Mouse (Mus musculus) CH12.LX (cell line): ENCODE measurements around the gene Ccdc28b. TPM values are rescaled to one million over a fixed set of nuclear protein-coding genes. Genes with fewer than 3 reads are reported as not detected.

Source experiments
- DNase-seq: peaks from one replicate; pipeline ENCODE4 v3.0.0-alpha.2; 2013; ENCODE audit errors: extremely low read depth
- H3K27ac ChIP-seq: 2 replicates; pipeline ENCODE4 v1.5.1; 2012; ENCODE audit warnings: low read depth, mild to moderate bottlenecking, control low read depth, moderate library complexity; ENCODE audit not compliant: insufficient read depth
- H3K27me3 ChIP-seq: replicated peaks from 2 replicates; pipeline ENCODE3; 2012; ENCODE audit warnings: inconsistent platforms
- H3K36me3 ChIP-seq, 2 experiments: replicated peaks in 1 of 2; 2 replicates each; pipeline versions ENCODE3 to v1.6.1; 2012; ENCODE audit warnings: inconsistent platforms in 1 of 2, low read length in 1 of 2, mild to moderate bottlenecking in 1 of 2, mixed read lengths in 1 of 2, moderate library complexity in 1 of 2; ENCODE audit not compliant: control insufficient read depth in 1 of 2, insufficient read depth in 1 of 2
- H3K4me1 ChIP-seq, 2 experiments: 2 replicates each; pipeline ENCODE4 v1.6.1; 2012; ENCODE audit warnings: inconsistent platforms in 1 of 2, moderate library complexity in 1 of 2; ENCODE audit not compliant: insufficient read depth in 2 of 2, control insufficient read depth in 1 of 2
- H3K4me2 ChIP-seq: 2 replicates; pipeline ENCODE4 v1.6.1; 2012; ENCODE audit warnings: low read depth, mild to moderate bottlenecking, control low read depth; ENCODE audit not compliant: poor library complexity, insufficient read depth, severe bottlenecking
- H3K4me3 ChIP-seq, 3 experiments: fragments of 150-350 bp in 1 of 3; sonication (generic) in 1 of 3; replicated peaks in 1 of 3; 2 replicates each; pipeline versions ENCODE3 to v1.5.1; 2011 to 2012; ENCODE audit warnings: low read depth in 2 of 3, low read length in 2 of 3, mild to moderate bottlenecking in 2 of 3, moderate library complexity in 2 of 3, control low read depth in 1 of 3, improper control_type of control experiment in 1 of 3, inconsistent platforms in 1 of 3, mixed read lengths in 1 of 3; ENCODE audit not compliant: poor library complexity in 1 of 3
- H3K79me2 ChIP-seq: replicated peaks from 2 replicates; pipeline ENCODE4 v1.6.1; 2012; ENCODE audit warnings: mild to moderate bottlenecking, moderate library complexity; ENCODE audit not compliant: control insufficient read depth, poor library complexity, insufficient read depth, severe bottlenecking; ENCODE audit errors: extremely low read depth
- H3K9ac ChIP-seq: 2 replicates; pipeline ENCODE4 v1.6.1; 2012; ENCODE audit warnings: low read depth, mild to moderate bottlenecking, control low read depth, moderate library complexity; ENCODE audit not compliant: insufficient read depth
- H3K9me3 ChIP-seq: replicated peaks from 2 replicates; pipeline ENCODE3; 2012; ENCODE audit warnings: low read length, inconsistent platforms, mixed read lengths
- BHLHE40 ChIP-seq: IDR thresholded peaks from 2 replicates; pipeline ENCODE4 v1.6.1; 2011; ENCODE audit warnings: mild to moderate bottlenecking, low read depth, low read length, improper control_type of control experiment
- CHD2 ChIP-seq: IDR thresholded peaks from 2 replicates; pipeline ENCODE4 v1.6.1; 2011; ENCODE audit warnings: low read length, improper control_type of control experiment
- GABPA ChIP-seq: IDR thresholded peaks from 2 replicates; pipeline ENCODE4 v1.6.1; 2012; ENCODE audit warnings: low read depth, low read length, improper control_type of control experiment, inconsistent platforms; ENCODE audit not compliant: insufficient replicate concordance
- MAX ChIP-seq: IDR thresholded peaks from 2 replicates; pipeline ENCODE4 v1.6.1; 2011; ENCODE audit warnings: low read length, improper control_type of control experiment
- MXI1 ChIP-seq: IDR thresholded peaks from 2 replicates; pipeline ENCODE4 v1.6.1; 2011; ENCODE audit warnings: mild to moderate bottlenecking, low read depth, low read length, improper control_type of control experiment
- MYC ChIP-seq: IDR thresholded peaks from 2 replicates; pipeline ENCODE4 v1.6.1; 2011; ENCODE audit warnings: low read depth, mild to moderate bottlenecking, improper control_type of control experiment, low read length
- NRF1 ChIP-seq: IDR thresholded peaks from 2 replicates; pipeline ENCODE4 v1.6.1; 2014; ENCODE audit warnings: low read depth, mild to moderate bottlenecking, inconsistent platforms, low read length, improper control_type of control experiment, moderate library complexity
- POLR2A ChIP-seq: IDR thresholded peaks from 2 replicates; pipeline ENCODE4 v1.6.1; 2011; ENCODE audit warnings: low read depth, mild to moderate bottlenecking, improper control_type of control experiment, low read length
- POLR2AphosphoS2 ChIP-seq: IDR thresholded peaks from 2 replicates; pipeline ENCODE4 v1.6.1; 2011; ENCODE audit warnings: low read depth, low read length, improper control_type of control experiment
- ZNF384 ChIP-seq: IDR thresholded peaks from 2 replicates; pipeline ENCODE4 v1.6.1; 2012; ENCODE audit warnings: low read depth, low read length, improper control_type of control experiment, inconsistent platforms
- dilution Hi-C: fragments of 300-500 bp; cut with MboI; formaldehyde crosslinking; loops from 2 replicates; pipeline ENCODE4 v1.14.3; 2020; ENCODE audit warnings: low sequenced_read_pairs; ENCODE audit not compliant: extremely low pct_unique_long_range_greater_than_20kb, extremely low pct_ligation_motif_present
- in situ Hi-C: fragments of 300-500 bp; cut with MboI; formaldehyde crosslinking; loops from 3 replicates; pipeline ENCODE4 v1.14.3; 2019; ENCODE audit warnings: low sequenced_read_pairs, low pct_ligation_motif_present, low pct_unique_long_range_greater_than_20kb, mixed read lengths
- polyA plus RNA-seq: library from polyadenylated mRNA; unstranded; fragments of >175 nt; gene quantifications from 2 replicates; pipeline ENCODE4 v1.2.1, GENCODE M21; 2012; ENCODE audit warnings: low read depth; ENCODE audit not compliant: insufficient read length
- total RNA-seq, 2 experiments: library from RNA; depleted of rRNA; stranded (reverse); fragments of 300-350 nt in 1 of 2; fragments of >200 nt in 1 of 2; gene quantifications; 2 replicates each; pipeline ENCODE4 v1.2.3; 2012 to 2014

Gene Ccdc28b
- total and polyA plus RNA-seq, 3 experiments: 24.0 to 28.0 (median 27.3) TPM

DNA sequence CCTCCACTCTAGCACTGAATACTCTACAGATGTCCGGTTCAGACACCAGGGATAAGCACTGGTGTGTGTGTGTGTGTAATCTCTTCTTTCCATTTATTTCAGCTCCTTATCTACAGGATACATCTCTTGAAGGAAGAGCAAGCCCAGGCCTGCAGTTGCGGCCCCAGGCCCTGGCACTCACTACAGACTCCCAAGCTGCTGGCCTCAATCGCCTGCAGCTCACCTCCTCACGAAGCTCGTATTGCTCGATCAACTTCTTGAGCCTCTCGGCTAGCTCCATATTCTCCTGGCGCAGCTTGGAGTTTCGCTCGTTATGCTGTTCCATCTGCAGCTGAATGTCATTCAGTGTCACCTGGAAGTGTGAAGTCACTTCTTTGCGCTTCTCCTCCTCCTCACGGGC, 8.1 kb upstream of the Ccdc28b start:
- no peak for DNase-seq
- Histone ChIP-seq H3K27me3 (no peaks in the 10 kb centered on the region), H3K4me1 (no peaks in the 10 kb centered on the region; a peak in 1 of 4 replicates), H3K4me2 (no peak overlapping the region), H3K9ac (no peak overlapping the region), H3K9me3 (no peaks in the 10 kb centered on the region), H3K36me3 (peaks cover 83 to 97% of the 10 kb centered on the region in 2 experiments), H3K4me3 (no peak overlapping the region), H3K27ac (no peak overlapping the region), H3K79me2 (peaks cover 3% of the 10 kb centered on the region; the same call in 1 of the 2 replicates)
- TF ChIP-seq ZNF384: no peak
- TF ChIP-seq MAX: no peak
- no peak for TF ChIP-seq MYC
- TF ChIP-seq BHLHE40: no peak
- no peak for TF ChIP-seq CHD2
- TF ChIP-seq MXI1: no peak
- no peak for TF ChIP-seq POLR2AphosphoS2
- dilution Hi-C loops (no loop called here), in situ Hi-C loops (no loop called here)

DNA sequence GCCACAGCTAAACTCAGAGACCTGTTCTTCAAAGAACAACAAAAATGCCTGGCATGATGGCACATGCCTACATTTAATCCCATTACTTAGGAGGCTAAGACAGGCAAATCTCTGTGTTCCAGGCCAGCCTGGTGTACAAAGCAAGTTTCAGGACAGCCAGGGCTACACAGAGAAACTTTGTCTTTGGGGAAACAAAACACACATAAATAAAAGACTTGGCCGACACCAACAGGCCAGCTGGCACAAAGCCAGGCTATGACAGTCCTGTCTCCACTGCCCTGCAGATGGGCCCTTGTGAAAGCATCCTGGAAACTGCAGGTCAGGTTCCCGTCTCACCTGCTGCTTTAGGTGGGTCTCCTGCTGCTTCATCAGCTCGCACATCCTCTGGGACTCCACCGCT, 7.2 kb upstream of the Ccdc28b start:
- peaks cover 0 to 8% of the 10 kb centered on the region in 2 experiments; a peak in 1 of 4 replicates for H3K4me1 ChIP-seq
- in situ Hi-C loops: no loop called here
- dilution Hi-C loops: no loop called here

DNA sequence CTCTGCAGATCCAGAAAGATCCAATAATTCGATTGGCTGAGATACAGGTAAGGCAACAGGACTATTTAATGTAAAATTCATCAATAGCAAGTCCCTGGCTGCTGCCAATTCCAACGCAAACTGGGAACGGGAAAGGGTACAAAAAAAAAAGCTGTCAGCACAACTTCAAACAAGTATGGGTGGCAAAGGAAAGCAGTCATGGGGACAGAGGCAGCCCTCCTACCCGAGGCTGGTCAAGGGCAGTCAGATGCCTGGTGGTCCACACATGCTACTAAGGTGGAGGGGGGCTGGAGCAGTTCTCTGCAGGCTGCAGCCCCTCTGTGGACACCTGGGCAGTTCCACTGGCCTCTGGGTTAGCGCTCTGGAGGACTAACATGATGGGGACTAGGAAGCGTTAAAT, 2.3 kb upstream of the Ccdc28b start:
- dilution Hi-C loops: no loop called here
- in situ Hi-C loops: no loop called here
- Histone ChIP-seq H3K4me3 (no peak overlapping the region), H3K79me2 (no peaks in the 10 kb centered on the region), H3K27ac (no peak overlapping the region), H3K4me2 (no peak overlapping the region), H3K9me3 (no peaks in the 10 kb centered on the region), H3K27me3 (no peaks in the 10 kb centered on the region), H3K4me1 (peaks cover 8 to 49% of the 10 kb centered on the region in 2 experiments), H3K36me3 (peaks cover 49 to 67% of the 10 kb centered on the region in 2 experiments), H3K9ac (no peak overlapping the region)
- no peak for DNase-seq
- TF ChIP-seq GABPA (no peak), MXI1 (no peak), POLR2AphosphoS2 (no peak), NRF1 (no peak), POLR2A (no peak)

More for the DNA sequence above, 7.2 kb upstream of the Ccdc28b start:
- Histone ChIP-seq H3K27me3 (no peaks in the 10 kb centered on the region), H3K4me2 (no peak overlapping the region), H3K36me3 (peaks cover 82 to 97% of the 10 kb centered on the region in 2 experiments), H3K27ac (no peak overlapping the region), H3K9me3 (no peaks in the 10 kb centered on the region), H3K9ac (no peak overlapping the region), H3K79me2 (no peaks in the 10 kb centered on the region; the same call in 1 of the 2 replicates), H3K4me3 (no peak overlapping the region)
- no peak for DNase-seq
- TF ChIP-seq POLR2AphosphoS2: no peak
